Mouse (Mus musculus): ENCODE measurements around the gene Dapk3. TPM values are rescaled to one million over a fixed set of nuclear protein-coding genes. Genes with fewer than 3 reads are reported as not detected.

Dapk3 gene
- 68.2 and 76.7 TPM in 2 replicates for polyA plus RNA-seq (2014; fragmentation: Nextera tagmentation; extraction: Ambion mirVana)

GRCm38 (mm10) chr10:81182336-81183333 lies at the start of gene Dapk3:
Gene Dapk3 (plus strand): TSS chr10:81183005.
- ATAC-seq (ENCODE audit: low FRiP score) (peak; percentile 96), DNase-seq (ENCODE audit: low spot score) (peak; percentile 99)
- Histone ChIP-seq H3K4me1 (replicated peaks; ENCODE audit: control insufficient read depth, insufficient read depth, low read length) (peaks cover 18% of the 10 kb centered on the region), H3K36me3 (replicated peaks; ENCODE audit: control insufficient read depth, insufficient read depth) (peaks cover 81% of the 10 kb centered on the region), H3K9me3 (ENCODE audit: control insufficient read depth, low read length) (no peaks in the 10 kb centered on the region), H3K4me3 (replicated peaks; ENCODE audit: low read length) (peak within 1 kb of the TSS; percentile 59), H3K4me2 (replicated peaks) (peak within 1 kb of the TSS; percentile 58), H3K27me3 (ENCODE audit: control insufficient read depth, insufficient read depth, low read length) (no peaks in the 10 kb centered on the region), H3K9ac (peak within 1 kb of the TSS; percentile 71), H3K27ac (peak within 1 kb of the TSS; percentile 93)
- WGBS: 5% methylated on average over 53 of the region's 53 CpGs

GRCm38 (mm10) chr10:81134181-81134587 lies 48.6 kb upstream of the Dapk3 start:
- Histone ChIP-seq H3K27ac (no peak overlapping the region), H3K9me3 (ENCODE audit: control insufficient read depth, low read length) (no peaks in the 10 kb centered on the region), H3K4me1 (replicated peaks; ENCODE audit: control insufficient read depth, insufficient read depth, low read length) (peaks cover 13% of the 10 kb centered on the region), H3K36me3 (replicated peaks; ENCODE audit: control insufficient read depth, insufficient read depth) (no peaks in the 10 kb centered on the region), H3K4me3 (replicated peaks; ENCODE audit: low read length) (no peak overlapping the region), H3K4me2 (replicated peaks) (no peak overlapping the region; the same call in 1 of the 2 replicates), H3K9ac (no peak overlapping the region), H3K27me3 (ENCODE audit: control insufficient read depth, insufficient read depth, low read length) (peaks cover 34% of the 10 kb centered on the region)
- WGBS: 3% methylated on average over 16 of the region's 16 CpGs
- ATAC-seq (ENCODE audit: low FRiP score): no peak
- no peak for DNase-seq (ENCODE audit: low spot score)

- Histone ChIP-seq H3K9ac (peak within 1 kb of the TSS; percentile 95), H3K27ac (peak within 1 kb of the TSS; percentile 96), H3K27me3 (ENCODE audit: control insufficient read depth, insufficient read depth, low read length) (peaks cover 29% of the 10 kb centered on the region), H3K4me2 (replicated peaks) (peak within 1 kb of the TSS; percentile 96), H3K4me1 (replicated peaks; ENCODE audit: control insufficient read depth, insufficient read depth, low read length) (peaks cover 19% of the 10 kb centered on the region), H3K9me3 (ENCODE audit: control insufficient read depth, low read length) (no peaks in the 10 kb centered on the region), H3K4me3 (replicated peaks; ENCODE audit: low read length) (peak within 1 kb of the TSS; percentile 68), H3K36me3 (replicated peaks; ENCODE audit: control insufficient read depth, insufficient read depth) (no peaks in the 10 kb centered on the region)
- WGBS: 3% methylated on average over 40 of the region's 41 CpGs
- DNase-seq (ENCODE audit: low spot score) (no peak), ATAC-seq (ENCODE audit: low FRiP score) (no peak)
These were observed 47.7 kb upstream of the Dapk3 start, which contains the start of gene Zbtb7a for GRCm38 (mm10) chr10:81134966-81135681. Gene Zbtb7a (plus strand): TSS chr10:81135220.

GRCm38 (mm10) chr10:81135831-81136705 lies 46.7 kb upstream of the Dapk3 start:
- WGBS: 1% methylated on average over 79 of the region's 86 CpGs
- Histone ChIP-seq H3K4me3 (replicated peaks; ENCODE audit: low read length) (peak overlapping the region; percentile 68), H3K36me3 (replicated peaks; ENCODE audit: control insufficient read depth, insufficient read depth) (no peaks in the 10 kb centered on the region), H3K4me2 (replicated peaks) (peak overlapping the region; percentile 96), H3K4me1 (replicated peaks; ENCODE audit: control insufficient read depth, insufficient read depth, low read length) (peaks cover 26% of the 10 kb centered on the region), H3K27ac (peak overlapping the region; percentile 96), H3K27me3 (ENCODE audit: control insufficient read depth, insufficient read depth, low read length) (peaks cover 24% of the 10 kb centered on the region), H3K9ac (peak overlapping the region; percentile 95), H3K9me3 (ENCODE audit: control insufficient read depth, low read length) (no peaks in the 10 kb centered on the region)
- DNase-seq (ENCODE audit: low spot score) (peak; percentile 67), ATAC-seq (ENCODE audit: low FRiP score) (peak; percentile 21; the same call in 1 of the 2 replicates)

- peak overlapping the region; percentile 68 for H3K4me3 ChIP-seq (replicated peaks; ENCODE audit: low read length)
These were observed 46.0 kb upstream of the Dapk3 start for GRCm38 (mm10) chr10:81136706-81137231.

GRCm38 (mm10) chr10:81137252-81138130 lies 45.3 kb upstream of the Dapk3 start:
- H3K27me3 ChIP-seq (ENCODE audit: control insufficient read depth, insufficient read depth, low read length): peaks cover 24% of the 10 kb centered on the region
- peak; percentile 91 for ATAC-seq (ENCODE audit: low FRiP score)
- no peaks in the 10 kb centered on the region for H3K9me3 ChIP-seq (ENCODE audit: control insufficient read depth, low read length)
- H3K4me3 ChIP-seq (replicated peaks; ENCODE audit: low read length): peak overlapping the region; percentile 68
- peak overlapping the region; percentile 95 for H3K9ac ChIP-seq
- H3K27ac ChIP-seq: peak overlapping the region; percentile 96
- peaks cover 26% of the 10 kb centered on the region for H3K4me1 ChIP-seq (replicated peaks; ENCODE audit: control insufficient read depth, insufficient read depth, low read length)
- H3K4me2 ChIP-seq (replicated peaks): peak overlapping the region; percentile 96
- DNase-seq (ENCODE audit: low spot score): peak; percentile 98
- no peaks in the 10 kb centered on the region for H3K36me3 ChIP-seq (replicated peaks; ENCODE audit: control insufficient read depth, insufficient read depth)
- WGBS: 0% methylated on average over 72 of the region's 89 CpGs

More at GRCm38 (mm10) chr10:81136706-81137231, 46.0 kb upstream of the Dapk3 start:
- Histone ChIP-seq H3K4me2 (replicated peaks) (peak overlapping the region; percentile 96), H3K36me3 (replicated peaks; ENCODE audit: control insufficient read depth, insufficient read depth) (no peaks in the 10 kb centered on the region), H3K9me3 (ENCODE audit: control insufficient read depth, low read length) (no peaks in the 10 kb centered on the region), H3K4me1 (replicated peaks; ENCODE audit: control insufficient read depth, insufficient read depth, low read length) (peaks cover 26% of the 10 kb centered on the region), H3K9ac (peak overlapping the region; percentile 95), H3K27me3 (ENCODE audit: control insufficient read depth, insufficient read depth, low read length) (peaks cover 24% of the 10 kb centered on the region), H3K27ac (peak overlapping the region; percentile 96)
- ATAC-seq (ENCODE audit: low FRiP score) (peak; percentile 35), DNase-seq (ENCODE audit: low spot score) (no peak)
- under 1% methylated on average over 43 of the region's 50 CpGs for WGBS

GRCm38 (mm10) chr10:81138131-81138782 lies 44.5 kb upstream of the Dapk3 start:
- ATAC-seq (ENCODE audit: low FRiP score) (no peak; the same call in 1 of the 2 replicates), DNase-seq (ENCODE audit: low spot score) (no peak)
- H3K27ac ChIP-seq: peak overlapping the region; percentile 81
- peak overlapping the region; percentile 68 for H3K4me3 ChIP-seq (replicated peaks; ENCODE audit: low read length)
- peaks cover 24% of the 10 kb centered on the region for H3K27me3 ChIP-seq (ENCODE audit: control insufficient read depth, insufficient read depth, low read length)
- H3K4me2 ChIP-seq (replicated peaks): peak overlapping the region; percentile 91
- H3K9ac ChIP-seq: peak overlapping the region; percentile 80
- H3K9me3 ChIP-seq (ENCODE audit: control insufficient read depth, low read length): no peaks in the 10 kb centered on the region
- H3K36me3 ChIP-seq (replicated peaks; ENCODE audit: control insufficient read depth, insufficient read depth): no peaks in the 10 kb centered on the region
- peaks cover 29% of the 10 kb centered on the region for H3K4me1 ChIP-seq (replicated peaks; ENCODE audit: control insufficient read depth, insufficient read depth, low read length)
- under 1% methylated on average over 18 of the region's 24 CpGs for WGBS

All from hindbrain, embryonic 14.5 days (tissue).